8 mouse cellular contexts compared by ENCODE assay signal in genomic region chr1:91297799-91298744, GRCm38 (mm10). TPM values are rescaled to one million over a fixed set of nuclear protein-coding genes. Genes with fewer than 3 reads are reported as not detected.
A peak's percentile ranks its signal among the peaks of the same experiment; 100 is the strongest.
DNase-seq lines count a peak whose midpoint lies in the region; ATAC-seq and TF ChIP-seq lines count a peak whose summit lies in the region.

Scly (plus strand) TSS chr1:91298338.

- peak; percentile 79 for TF ChIP-seq POLR2A in heart, adult 2 months (IDR thresholded peaks at IDR 0.05; ENCODE audit: insufficient read depth, low read depth, low read length)

- ATAC-seq in embryonic facial prominence, embryonic 14.5 days (ENCODE audit: low read depth): peak; percentile 100
- ATAC-seq in limb, embryonic 13.5 days (ENCODE audit: low FRiP score, low read depth): peak; percentile 99
- ATAC-seq in midbrain, embryonic 16.5 days: peak; percentile 100

- peaks cover 9% of the 10 kb centered on the region; the same call in 1 of the 2 replicates for H3K36me3 ChIP-seq in embryonic facial prominence, embryonic 14.5 days (ENCODE audit: control insufficient read depth, insufficient read depth, low read length)
- no peaks in the 10 kb centered on the region; the same call in 1 of the 2 replicates for H3K36me3 ChIP-seq in heart, adult 2 months (ENCODE audit: control insufficient read depth, insufficient read depth, low read length)
- peaks cover 12% of the 10 kb centered on the region; the same call in 1 of the 2 replicates for H3K36me3 ChIP-seq in limb, embryonic 13.5 days
- no peaks in the 10 kb centered on the region for H3K36me3 ChIP-seq in midbrain, embryonic 16.5 days (ENCODE audit: control insufficient read depth, insufficient read depth, low read length)

- H3K9me3 ChIP-seq in embryonic facial prominence, embryonic 14.5 days (ENCODE audit: control insufficient read depth, low read length): no peaks in the 10 kb centered on the region
- H3K9me3 ChIP-seq in limb, embryonic 13.5 days: no peaks in the 10 kb centered on the region
- no peaks in the 10 kb centered on the region for H3K9me3 ChIP-seq in midbrain, embryonic 16.5 days (replicated peaks; ENCODE audit: control insufficient read depth, low read length, poor library complexity, severe bottlenecking)

- H3K4me2 ChIP-seq in embryonic facial prominence, embryonic 14.5 days (ENCODE audit: low read depth, low read length): peak within 1 kb of the TSS; percentile 80
- H3K4me2 ChIP-seq in limb, embryonic 13.5 days (replicated peaks): peak within 1 kb of the TSS; percentile 78
- H3K4me2 ChIP-seq in midbrain, embryonic 16.5 days (ENCODE audit: low read length): peak within 1 kb of the TSS; percentile 86

- peaks cover 8% of the 10 kb centered on the region; the same call in 1 of the 2 replicates for H3K4me1 ChIP-seq in embryonic facial prominence, embryonic 14.5 days (ENCODE audit: control insufficient read depth, insufficient read depth, low read length)
- H3K4me1 ChIP-seq in heart, adult 2 months (ENCODE audit: control insufficient read depth, insufficient read depth, low read length): peaks cover 3% of the 10 kb centered on the region
- H3K4me1 ChIP-seq in limb, embryonic 13.5 days: peaks cover 10% of the 10 kb centered on the region
- peaks cover 8% of the 10 kb centered on the region; the same call in 1 of the 2 replicates for H3K4me1 ChIP-seq in midbrain, embryonic 16.5 days (ENCODE audit: control insufficient read depth, insufficient read depth, low read length)

- no peaks in the 10 kb centered on the region for H3K27me3 ChIP-seq in embryonic facial prominence, embryonic 14.5 days (replicated peaks; ENCODE audit: control insufficient read depth, insufficient read depth, low read length)
- H3K27me3 ChIP-seq in heart, adult 2 months (ENCODE audit: control insufficient read depth, insufficient read depth, low read length): no peaks in the 10 kb centered on the region
- no peaks in the 10 kb centered on the region for H3K27me3 ChIP-seq in limb, embryonic 13.5 days
- no peaks in the 10 kb centered on the region for H3K27me3 ChIP-seq in midbrain, embryonic 16.5 days (ENCODE audit: control insufficient read depth, insufficient read depth, low read depth, low read length)

- TF ChIP-seq CTCF in heart, adult 2 months (IDR thresholded peaks at IDR 0.05): peak; percentile 48

- H3K4me3 ChIP-seq in embryonic facial prominence, embryonic 14.5 days (ENCODE audit: low read depth, low read length): peak within 1 kb of the TSS; percentile 85
- peak within 1 kb of the TSS; percentile 74 for H3K4me3 ChIP-seq in heart, adult 2 months
- H3K4me3 ChIP-seq in limb, embryonic 13.5 days: peak within 1 kb of the TSS; percentile 62
- H3K4me3 ChIP-seq in midbrain, embryonic 16.5 days (ENCODE audit: low read depth, low read length): peak within 1 kb of the TSS; percentile 89

- DNase-seq in 3134 (ENCODE audit: extremely low read depth, insufficient read length, low spot score): peak; percentile 72
- DNase-seq in adrenal gland, postnatal 4 days (ENCODE audit: low spot score in 2 of 2): peak; percentile 87 to 88
- peak; percentile 96 for DNase-seq in embryonic facial prominence, embryonic 14.5 days (ENCODE audit: low spot score)
- peak; percentile 94 to 97 for DNase-seq in heart, adult 2 months
- peak; percentile 97 to 98 for DNase-seq in kidney, adult 8-10 months
- peak; percentile 94 to 97 for DNase-seq in spleen, postnatal 10 days (ENCODE audit: low spot score in 2 of 2)

- H3K79me2 ChIP-seq in heart, adult 2 months (replicated peaks; ENCODE audit: control insufficient read depth, insufficient read depth, low read length): no peaks in the 10 kb centered on the region

- WGBS in embryonic facial prominence, embryonic 14.5 days: under 1% methylated on average over 50 of the region's 65 CpGs
- under 1% methylated on average over 60 of the region's 65 CpGs for WGBS in heart, adult 2 months
- under 1% methylated on average over 59 of the region's 65 CpGs for WGBS in limb, embryonic 13.5 days
- WGBS in midbrain, embryonic 16.5 days: under 1% methylated on average over 64 of the region's 65 CpGs

- peak within 1 kb of the TSS; percentile 81 for H3K9ac ChIP-seq in embryonic facial prominence, embryonic 14.5 days (ENCODE audit: low read depth, low read length)
- H3K9ac ChIP-seq in heart, adult 2 months (ENCODE audit: low read depth, low read length): peak within 1 kb of the TSS; percentile 79
- peak within 1 kb of the TSS; percentile 79 for H3K9ac ChIP-seq in limb, embryonic 13.5 days
- H3K9ac ChIP-seq in midbrain, embryonic 16.5 days (ENCODE audit: low read depth, low read length): peak within 1 kb of the TSS; percentile 79

- TF ChIP-seq EP300 in heart, adult 2 months (IDR thresholded peaks at IDR 0.05; ENCODE audit: insufficient read depth, low read depth, low read length): no peak

- 0 out of 2 replicates have a peak within 1 kb of the TSS, but pooled peaks have one; percentile 15 for H3K27ac ChIP-seq in embryonic facial prominence, embryonic 14.5 days (replicated peaks; ENCODE audit: low read depth, low read length)
- H3K27ac ChIP-seq in heart, adult 2 months: peak within 1 kb of the TSS; percentile 83
- no peak within 1 kb of the TSS for H3K27ac ChIP-seq in limb, embryonic 13.5 days
- peak within 1 kb of the TSS; percentile 54 for H3K27ac ChIP-seq in midbrain, embryonic 16.5 days (ENCODE audit: low read length)

- intact Hi-C loops in heart, adult 2 months (cut with DNase I): loop anchor here (1.0 kb wide), 1 partner anchor 48 kb away; the partner anchor contains the start of gene Ube2f

RNA-seq across cellular contexts. Expression of gene Scly, which starts in this region (rescaled TPM):
- total RNA-seq in adrenal gland, postnatal 4 days (2021): 10 to 100 TPM; 18.8 to 21.3 TPM
- polyA plus RNA-seq in embryonic facial prominence, embryonic 14.5 days (2014; fragmentation: Nextera tagmentation; extraction: Ambion mirVana): 9.6 and 10.0 TPM in 2 replicates
- total RNA-seq in heart, adult 2 months (2021): 10 to 100 TPM; 17.0 to 19.2 TPM
- polyA plus RNA-seq in heart, adult 2 months (2012; rRNA removed): 14.4 and 18.3 TPM in 2 replicates
- polyA plus RNA-seq in limb, embryonic 13.5 days (2015; fragmentation: Nextera tagmentation; extraction: Ambion mirVana): 11.9 and 14.0 TPM in 2 replicates
- 11.2 and 12.1 TPM in 2 replicates for polyA plus RNA-seq in midbrain, embryonic 16.5 days (2015; fragmentation: Nextera tagmentation; extraction: Ambion mirVana)
